Mouse (Mus musculus): ENCODE results near the gene Pdzd2.

- TF ChIP-seq POLR2A (IDR thresholded peaks at IDR 0.05; ENCODE audit: extremely low read depth, insufficient read depth, low read length) (no peak), CTCF (IDR thresholded peaks at IDR 0.05; ENCODE audit: extremely low read depth, insufficient read depth, low read length) (no peak)
These were observed 301.0 kb downstream of the Pdzd2 start for GRCm38 (mm10) chr15:12438691-12439090.
